Mouse (Mus musculus) cerebellum, adult (tissue): ENCODE measurements around the gene Nemp1.

Experiments used
- ATAC-seq: cut with Nextera tagmentation; 2 replicates; pipeline ENCODE4 v1.9.2; 2017; ENCODE audit warnings: mild to moderate bottlenecking, moderate library complexity, mixed read lengths; ENCODE audit not compliant: insufficient number of reproducible peaks, low FRiP score, low TSS enrichment

Nemp1 gene

DNA sequence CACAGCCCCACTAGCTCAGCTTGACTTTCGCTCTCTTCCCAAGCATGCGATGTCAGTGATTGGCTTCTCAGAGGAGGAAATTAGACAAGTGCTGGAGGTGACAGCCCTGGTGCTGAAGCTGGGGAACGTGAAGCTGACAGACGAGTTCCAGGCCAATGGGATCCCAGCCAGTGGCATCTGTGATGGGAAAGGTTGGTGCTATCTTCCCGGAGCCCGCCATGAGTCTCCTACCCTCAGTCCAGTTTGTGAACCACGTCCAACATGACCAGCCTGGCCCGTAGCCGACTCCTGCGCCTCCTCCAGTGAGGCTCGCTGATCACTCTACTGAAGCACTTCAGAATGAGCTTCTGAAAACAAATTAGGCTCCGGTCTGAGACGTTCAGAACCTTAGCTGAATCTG lies 43.6 kb downstream of the Nemp1 start:
- ATAC-seq: no peak

DNA sequence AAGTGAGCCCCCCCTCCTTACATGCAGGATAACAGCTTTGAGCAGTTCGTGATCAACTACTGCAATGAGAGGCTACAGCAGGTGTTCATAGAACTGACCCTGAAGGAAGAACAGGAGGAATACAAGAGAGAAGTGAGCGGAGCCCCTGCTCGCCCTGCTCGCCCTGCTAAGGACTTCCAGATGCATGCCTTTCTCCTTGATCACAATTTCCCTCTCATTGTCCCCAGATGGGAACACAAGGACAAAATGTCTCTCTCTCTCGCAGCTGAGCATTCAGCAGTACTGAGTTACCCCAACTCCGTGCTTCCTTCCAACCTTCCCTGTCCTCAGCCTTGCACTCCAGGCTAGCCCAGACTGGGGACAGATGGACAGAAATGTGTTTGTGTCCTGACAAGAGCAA lies 46.0 kb downstream of the Nemp1 start:
- no peak for ATAC-seq

DNA sequence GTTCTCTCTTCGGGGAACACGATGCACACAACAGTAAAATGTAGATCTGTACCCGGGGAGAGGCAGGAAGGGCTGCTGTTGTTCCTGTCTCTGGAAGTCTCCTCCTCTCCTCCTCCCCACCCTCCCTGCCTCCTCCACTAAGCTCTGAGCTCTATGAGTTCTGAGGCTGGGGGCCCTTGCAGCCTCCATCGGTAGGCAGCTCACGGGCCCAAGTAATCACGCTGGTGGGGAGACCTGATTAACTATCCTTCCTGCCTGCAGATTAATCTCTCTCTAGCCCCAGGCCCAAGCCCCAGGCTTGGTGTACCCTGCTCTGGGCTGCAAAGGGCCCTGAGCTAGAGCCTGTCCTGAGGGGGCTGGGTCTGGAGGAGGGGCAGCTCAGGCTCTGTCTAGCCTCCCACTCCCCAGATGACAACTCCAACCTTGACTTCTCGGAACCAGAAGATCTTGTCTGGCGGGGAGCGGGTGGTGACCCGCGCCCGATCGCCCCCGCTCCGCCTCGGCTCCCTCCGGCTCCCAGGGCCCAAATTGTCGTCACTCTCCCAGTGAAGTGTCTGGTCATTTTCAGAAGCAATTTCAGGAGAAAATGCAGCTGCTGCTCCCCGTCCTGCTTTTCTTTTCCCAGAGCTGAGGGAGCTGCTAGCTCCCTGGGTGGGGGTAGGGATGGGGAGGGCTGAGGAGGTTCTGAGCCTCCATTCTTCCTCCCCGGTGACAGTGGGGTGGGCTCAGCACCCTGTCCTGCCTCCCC lies 55.1 kb downstream of the Nemp1 start:
- no peak for ATAC-seq

DNA sequence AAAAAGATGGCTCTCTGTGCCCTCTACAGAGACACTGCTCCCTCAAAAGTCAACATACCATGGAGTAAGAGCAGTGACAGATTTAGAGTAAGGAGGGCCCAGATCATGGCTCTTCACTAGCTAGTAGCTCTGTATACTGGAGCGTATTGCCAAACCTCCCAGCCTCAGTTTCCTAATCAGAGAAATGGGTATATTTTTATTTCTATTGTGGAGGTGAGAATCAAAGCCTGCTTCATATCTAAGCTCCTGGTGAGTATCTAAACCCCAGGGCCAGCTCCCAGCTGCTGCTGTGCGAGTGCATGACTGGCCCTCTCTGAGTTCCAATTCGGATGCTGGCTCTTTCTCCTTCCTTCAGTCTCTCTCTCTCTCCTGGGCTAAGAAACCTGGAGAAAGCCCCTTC lies 57.5 kb downstream of the Nemp1 start, which contains the start of gene Tac2:
Gene Tac2 (plus strand): TSS at position 301 of the 400 bp plus-strand sequence.
- ATAC-seq: no peak

DNA sequence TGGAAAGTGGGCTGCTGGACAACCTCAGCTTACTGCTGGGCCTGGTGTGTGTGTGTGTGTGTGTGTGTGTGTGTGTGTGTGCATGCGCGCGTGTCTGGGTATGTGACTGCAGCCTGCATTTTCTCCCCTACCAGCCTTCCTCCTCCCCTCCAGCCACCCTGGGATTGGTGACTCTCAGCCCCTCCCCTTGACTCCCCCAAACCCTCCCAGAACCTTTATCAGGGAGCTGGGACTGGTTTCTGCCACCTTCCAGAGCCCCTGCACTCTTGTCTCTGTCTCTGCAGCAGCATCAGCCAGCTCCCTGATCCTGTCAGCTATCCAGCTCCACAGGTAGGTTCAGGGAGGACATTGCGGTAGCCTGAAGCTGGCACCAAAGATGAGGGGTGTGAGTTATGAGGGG lies 58.4 kb downstream of the Nemp1 start:
- ATAC-seq: no peak

DNA sequence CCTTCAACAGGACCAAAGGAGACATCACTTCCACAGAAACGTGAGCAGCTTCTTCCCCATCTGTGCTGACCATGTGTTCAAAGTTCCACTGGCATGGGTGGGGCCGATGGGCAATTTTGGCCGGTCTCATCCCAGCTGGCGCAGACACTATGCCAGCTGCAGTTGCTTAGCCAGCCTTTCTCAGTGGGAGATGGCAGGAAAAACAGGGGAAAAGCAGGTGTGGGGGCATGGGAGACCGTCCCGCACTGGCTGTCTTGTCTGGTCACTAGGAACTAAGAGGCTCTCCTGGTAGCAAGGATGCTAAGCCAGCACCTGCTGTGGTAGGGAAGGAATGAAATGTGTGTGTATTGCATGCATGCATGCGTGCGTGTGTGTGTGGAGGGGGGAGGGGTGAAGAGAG lies 61.7 kb downstream of the Nemp1 start:
- no peak for ATAC-seq

DNA sequence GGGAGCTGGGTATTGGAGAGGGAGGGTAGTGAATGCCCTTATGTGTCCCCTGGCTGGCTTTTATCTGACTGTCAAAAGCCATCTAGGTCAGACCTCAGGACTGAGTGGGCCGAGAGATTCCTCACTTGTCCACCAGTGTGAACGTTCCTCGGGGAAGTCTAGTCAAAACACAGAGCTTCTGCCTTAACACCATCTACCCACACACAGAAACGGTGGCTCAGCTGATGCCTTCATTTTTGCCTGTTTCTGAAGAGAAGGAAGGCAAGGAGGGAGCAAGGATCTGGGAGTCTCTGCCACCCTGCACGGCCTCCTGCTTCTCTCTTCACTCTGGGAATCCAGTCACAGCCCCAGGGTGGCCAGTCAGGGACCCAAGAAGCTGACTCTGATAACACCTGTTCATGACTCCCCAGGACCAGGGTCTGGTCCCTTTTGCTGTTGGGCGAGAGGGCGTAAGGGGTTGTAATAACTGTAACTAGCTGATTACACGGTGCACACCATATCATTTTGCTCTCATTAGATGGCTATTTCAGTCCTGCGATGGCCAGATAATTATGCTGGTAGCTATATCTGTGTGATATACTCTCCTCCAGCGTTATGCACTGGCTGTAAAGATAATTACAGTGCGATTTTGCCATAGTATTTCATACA lies 63.7 kb downstream of the Nemp1 start:
- no peak for ATAC-seq

DNA sequence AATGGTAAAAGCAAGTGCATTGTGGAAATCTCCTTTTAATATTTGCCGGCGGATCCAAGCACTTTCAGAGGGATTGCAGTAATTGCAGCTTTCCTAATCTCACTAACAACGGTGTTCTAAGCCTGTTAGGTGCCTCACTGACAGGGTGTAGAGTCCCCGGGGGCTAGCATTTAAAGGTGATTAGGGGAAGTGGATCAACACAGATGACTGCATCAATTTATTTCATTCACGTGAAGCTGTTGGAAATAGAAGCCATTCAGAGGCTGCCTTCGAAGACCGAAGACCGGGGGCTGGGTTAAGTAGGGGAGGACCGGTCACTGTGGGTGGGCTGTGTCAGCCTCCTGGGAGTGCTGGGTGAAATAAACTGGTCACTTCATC lies 64.2 kb downstream of the Nemp1 start:
- ATAC-seq: no peak

DNA sequence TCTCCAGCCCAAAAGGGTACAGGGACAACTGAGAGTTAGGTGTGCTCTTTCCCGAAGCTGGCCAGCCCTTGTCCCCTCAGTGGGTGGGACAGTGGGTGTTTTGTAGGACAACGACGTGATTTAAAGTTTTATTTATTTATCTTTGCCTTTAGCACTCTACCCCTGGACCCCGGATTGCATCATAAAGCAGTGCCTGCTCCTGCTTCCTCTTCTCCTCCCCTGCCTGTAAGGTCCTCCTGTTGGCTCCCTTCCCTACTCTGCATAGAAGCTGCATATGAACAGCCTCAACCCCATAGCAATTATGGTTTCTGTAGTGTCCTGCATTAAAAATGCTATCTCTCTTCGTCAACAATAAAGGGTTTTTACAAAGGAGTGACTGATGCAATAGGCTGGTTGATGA lies 64.7 kb downstream of the Nemp1 start:
- no peak for ATAC-seq

DNA sequence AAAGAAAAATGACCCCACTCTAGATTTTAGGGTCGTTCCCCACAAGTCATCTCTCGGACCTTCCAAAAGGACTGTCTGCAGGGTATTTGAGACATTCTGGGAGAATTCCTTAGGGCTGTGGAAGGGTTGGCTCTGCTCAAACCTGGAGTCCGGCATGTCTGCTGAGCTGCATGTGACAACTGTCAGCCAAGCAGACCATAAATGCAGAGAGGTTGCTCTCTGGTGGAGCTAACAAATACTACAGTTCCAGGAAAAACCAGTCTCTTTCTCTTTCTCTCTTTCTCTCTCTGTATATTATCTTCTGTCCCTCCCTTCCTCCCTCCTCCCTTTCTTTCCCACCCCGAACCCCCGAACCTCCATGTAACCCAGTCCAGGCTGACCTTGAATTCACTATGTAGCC lies 67.7 kb downstream of the Nemp1 start:
- ATAC-seq: no peak

DNA sequence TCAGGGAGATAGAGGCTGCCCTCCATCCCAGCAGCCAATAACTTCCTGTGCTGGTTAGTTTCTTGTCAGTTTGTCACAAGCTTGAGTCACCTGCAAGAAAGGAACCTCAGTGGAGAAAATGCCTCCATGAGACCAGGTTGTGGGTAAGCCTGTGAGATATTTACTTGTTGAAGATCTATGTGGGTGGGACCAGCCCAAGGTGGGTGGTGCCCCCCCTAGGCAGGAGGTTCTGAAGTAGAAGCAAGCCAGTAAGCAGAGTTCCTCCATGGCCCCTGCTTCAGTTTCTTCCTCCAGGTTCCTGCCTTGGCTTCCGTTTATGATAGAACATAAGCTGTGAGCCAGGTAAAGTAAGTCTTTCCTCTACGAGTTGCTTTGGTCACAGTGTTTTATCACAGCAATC lies 69.6 kb downstream of the Nemp1 start:
- no peak for ATAC-seq

DNA sequence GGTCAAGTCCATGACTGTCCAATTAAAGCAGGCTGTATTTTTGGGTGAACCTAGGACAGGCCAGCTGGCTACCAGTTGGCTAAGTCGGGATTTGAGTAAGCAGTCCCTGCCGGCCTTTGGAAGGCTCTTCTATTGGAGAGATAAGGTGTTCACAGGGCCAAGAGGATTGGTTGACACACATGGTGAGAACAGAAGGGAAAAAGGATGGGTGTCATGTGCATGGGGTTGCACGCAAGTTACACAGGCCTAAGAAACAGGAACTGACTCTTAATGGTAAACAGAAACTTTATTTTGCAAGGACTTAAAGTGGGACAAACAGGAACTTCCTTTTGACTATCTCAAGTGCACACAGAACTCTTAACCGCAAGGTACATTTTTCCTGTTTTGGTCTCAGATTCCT lies 70.2 kb downstream of the Nemp1 start:
- ATAC-seq: no peak

DNA sequence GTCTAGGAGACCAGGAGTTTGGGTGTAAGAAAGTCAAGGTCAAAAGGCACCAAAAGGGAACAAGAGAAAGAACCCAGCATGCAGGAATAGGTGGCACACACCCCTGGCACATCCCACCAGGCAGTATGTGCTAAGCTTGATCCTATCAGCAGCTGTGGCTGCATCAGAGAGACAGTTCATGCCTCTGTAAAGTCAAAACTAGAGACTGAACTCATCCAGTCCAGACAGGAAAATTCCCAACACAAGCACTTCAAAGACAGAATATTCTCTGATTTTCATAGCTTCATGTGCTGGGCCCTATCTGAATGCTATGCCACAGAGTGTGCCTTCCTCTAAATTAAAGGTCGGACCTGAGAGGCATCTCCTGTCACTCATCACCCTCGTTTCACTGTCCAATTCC lies 70.9 kb downstream of the Nemp1 start:
- no peak for ATAC-seq

DNA sequence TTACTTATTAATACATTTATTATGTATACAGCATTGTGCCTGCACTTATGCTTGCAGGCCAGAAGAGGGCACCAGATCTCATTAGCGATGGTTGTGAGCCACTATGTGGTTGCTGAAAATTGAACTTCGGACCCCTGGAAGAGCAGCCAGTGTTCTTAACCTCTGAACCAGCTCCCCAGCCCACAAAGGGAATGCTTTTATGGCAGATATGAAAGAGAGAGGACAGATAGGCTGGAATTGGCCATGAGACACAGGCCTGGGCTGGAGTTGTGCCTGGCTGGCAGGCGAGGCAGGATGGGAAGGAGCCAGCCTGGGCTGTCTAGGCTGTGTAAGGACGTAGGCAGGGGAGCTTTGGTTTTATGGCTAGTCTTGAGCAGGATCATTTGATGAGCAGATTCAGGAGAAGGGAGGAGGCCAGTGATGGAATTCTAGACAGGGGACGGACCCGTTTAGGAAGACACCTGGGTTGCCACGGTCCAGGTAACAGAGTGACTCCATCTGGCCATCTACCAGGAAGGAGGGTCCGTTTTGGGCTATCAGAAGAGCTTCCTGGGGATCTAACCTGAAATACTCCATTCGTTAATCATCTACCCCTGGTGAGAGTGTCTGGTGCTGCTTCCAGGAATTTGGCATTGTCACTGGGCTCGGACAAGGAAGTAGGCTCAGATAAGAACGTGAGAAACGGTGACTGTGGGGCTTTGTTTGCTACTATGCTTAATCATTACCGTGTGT lies 71.6 kb downstream of the Nemp1 start:
- ATAC-seq: no peak

DNA sequence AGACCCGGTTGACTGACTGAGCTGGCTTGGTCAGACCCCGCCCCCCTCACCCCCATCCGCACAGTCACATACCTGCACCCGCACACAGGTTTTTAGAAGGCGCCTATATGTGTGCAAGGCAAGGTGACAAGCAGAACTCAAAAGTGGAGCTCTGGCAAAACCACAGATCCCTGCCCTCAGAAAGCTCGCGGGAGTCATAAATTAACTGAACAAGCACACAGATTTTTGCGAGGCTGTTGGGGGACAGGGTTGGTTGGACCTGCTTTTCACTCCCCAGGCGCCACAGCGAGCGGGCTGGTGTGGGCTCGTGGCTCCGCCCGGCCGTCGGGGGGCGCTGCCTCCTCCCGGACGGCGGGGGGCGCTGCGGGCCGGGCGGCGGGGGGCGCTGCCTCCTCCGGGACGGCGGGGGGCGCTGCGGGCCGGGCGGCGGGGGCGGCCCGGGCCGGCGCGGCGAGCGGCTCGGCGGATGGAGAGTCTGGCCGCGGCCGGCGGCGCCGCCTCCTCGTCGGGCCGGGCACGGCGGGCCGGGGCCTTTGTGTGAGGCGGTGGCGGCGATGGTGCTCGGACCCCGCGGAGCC lies 72.5 kb downstream of the Nemp1 start, which contains the start of gene Zbtb39:
Gene Zbtb39 (plus strand): TSS at position 456 of the 578 bp plus-strand sequence.
- ATAC-seq: peak; percentile 51

DNA sequence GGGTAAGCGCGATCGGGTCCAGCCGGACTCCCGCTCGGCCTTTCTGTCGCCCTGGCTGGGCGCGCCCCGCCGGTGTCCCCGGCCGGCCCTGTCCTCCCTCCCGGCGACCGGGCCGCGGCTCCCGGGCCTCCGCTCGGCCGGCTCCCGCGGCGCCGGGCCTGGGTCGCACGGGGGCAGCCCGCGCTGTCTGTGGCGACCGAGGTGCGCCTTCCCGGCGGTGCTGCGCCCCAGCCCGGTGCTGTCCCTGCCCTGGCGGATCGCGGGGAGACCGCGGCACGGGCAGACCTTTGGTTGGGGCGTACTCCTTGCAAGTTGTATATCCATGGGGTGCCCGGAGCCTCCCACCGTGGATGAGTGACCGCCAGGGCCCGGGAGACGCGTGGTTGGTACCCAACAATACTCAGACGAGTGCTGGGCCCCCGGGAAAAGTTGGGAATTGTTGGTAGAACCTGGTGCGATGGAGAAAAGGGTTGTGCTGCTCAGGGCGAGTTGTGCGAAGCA lies 73.0 kb downstream of the Nemp1 start:
- ATAC-seq: peak; percentile 40; the same call in 1 of the 2 replicates

DNA sequence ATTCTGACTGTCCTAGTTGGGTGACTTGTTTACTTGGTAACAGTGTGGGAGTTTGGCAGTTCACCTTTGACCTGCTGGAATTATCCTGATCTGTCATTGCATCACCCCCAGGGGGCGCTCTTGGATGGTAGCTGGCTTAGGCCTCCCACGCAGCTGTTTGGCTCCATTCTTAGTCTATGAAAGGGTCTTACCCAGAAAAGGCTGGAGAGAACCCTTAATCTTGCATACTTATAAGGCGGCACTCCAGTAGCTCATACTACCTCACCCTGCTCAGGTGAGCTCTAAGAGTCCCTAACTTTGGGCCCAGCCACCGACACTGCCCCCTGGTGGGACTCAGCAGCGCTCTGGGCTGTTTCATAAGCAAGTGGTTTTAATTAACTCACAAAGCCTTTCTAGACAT lies 78.0 kb downstream of the Nemp1 start:
- ATAC-seq: no peak

DNA sequence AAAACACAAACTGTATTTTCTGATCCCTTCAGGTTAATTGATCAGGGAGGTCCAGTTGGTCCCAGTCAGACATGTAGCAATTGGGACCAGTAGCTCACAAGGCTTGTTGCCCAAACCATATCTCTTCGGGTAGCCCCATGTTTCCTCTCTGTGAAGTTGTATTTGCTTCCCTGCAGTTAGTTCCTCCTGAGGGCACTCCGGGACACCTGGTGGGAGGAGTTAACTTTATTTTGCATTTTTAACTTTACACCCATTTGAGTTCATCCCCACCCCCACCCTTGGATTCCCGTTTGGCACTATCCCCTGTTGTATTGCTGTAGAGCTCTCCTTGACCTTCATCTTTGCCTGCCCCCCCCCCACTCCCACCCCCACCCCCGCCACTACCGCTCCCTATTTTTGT lies 79.2 kb downstream of the Nemp1 start:
- ATAC-seq: no peak

DNA sequence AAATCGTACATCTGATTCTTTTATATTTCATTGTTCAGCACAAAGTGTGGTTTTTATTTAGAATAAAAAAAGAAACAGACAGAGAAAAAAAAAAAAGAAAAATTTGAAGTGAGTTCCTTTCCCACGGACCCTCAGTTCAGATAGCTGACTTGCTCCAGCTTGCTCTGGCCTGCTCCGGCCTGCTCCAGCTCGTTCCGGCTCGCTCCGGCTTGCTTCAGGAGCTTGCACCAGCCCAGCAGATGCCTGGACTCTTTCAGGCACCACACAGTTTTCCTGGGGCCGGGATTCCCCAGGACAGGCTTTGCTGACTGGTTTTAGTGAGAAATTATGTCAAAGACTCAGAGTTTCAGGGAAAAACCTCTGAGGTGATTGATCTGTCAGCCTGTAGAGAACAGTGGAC lies 80.6 kb downstream of the Nemp1 start:
- no peak for ATAC-seq

DNA sequence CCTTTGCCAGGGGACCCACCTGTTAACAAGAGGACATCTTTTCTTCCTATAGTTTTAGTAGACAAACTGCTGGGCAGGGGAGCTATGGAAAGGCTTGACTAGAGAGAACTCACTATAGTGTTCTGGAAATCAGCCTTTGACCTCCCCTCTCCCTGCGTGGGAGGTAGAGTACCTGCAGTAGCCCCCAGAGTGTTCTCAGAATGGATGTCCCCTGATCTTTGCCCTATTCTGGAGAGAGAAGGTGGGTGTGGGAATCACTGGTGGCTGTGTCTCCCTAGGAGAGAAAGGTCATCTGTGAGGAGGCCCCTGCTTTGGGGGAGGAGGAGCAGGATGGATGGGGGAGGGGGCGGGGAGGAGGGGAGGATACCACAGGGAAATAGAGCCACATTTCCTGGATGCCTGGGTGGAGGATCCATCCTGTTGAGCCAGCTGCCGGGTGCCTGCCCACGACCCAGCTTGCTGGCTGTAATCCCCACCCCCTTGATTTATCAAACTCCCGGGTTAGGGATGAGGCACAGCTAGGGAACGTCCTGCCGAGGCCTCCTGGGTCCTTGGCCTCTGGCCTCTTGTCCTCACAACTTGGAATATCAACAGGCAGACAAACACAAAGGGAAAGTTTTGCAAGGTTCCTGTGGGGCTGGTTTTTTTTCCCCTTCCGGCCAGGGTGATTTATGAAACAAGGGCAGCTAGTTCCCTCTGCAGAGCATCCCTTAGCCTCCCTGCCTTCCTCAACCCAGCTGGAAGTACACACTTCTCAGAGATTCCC lies 82.3 kb downstream of the Nemp1 start:
- no peak for ATAC-seq
